Mouse (Mus musculus) ES-E14 (cell line): Measurements from ENCODE around the gene Fam111a.

Experiments used
- CHD2 ChIP-seq: IDR thresholded peaks from 2 replicates; pipeline ENCODE4 v1.6.1; 2014; ENCODE audit warnings: mild to moderate bottlenecking, low read depth, low read length, inconsistent platforms
- HCFC1 ChIP-seq: IDR thresholded peaks from 2 replicates; pipeline ENCODE4 v1.6.1; 2012; ENCODE audit warnings: low read length, inconsistent platforms, borderline replicate concordance; ENCODE audit not compliant: insufficient read depth
- MAFK ChIP-seq: IDR thresholded peaks from 2 replicates; pipeline ENCODE4 v1.6.1; 2014; ENCODE audit warnings: mild to moderate bottlenecking, low read depth, low read length, inconsistent platforms; ENCODE audit not compliant: insufficient read depth
- ZC3H11A ChIP-seq: IDR thresholded peaks from 2 replicates; pipeline ENCODE4 v1.6.1; 2012; ENCODE audit warnings: low read depth, mild to moderate bottlenecking, inconsistent platforms, low read length, borderline replicate concordance
- ZNF384 ChIP-seq: IDR thresholded peaks from 2 replicates; pipeline ENCODE4 v1.6.1; 2012; ENCODE audit warnings: low read depth, low read length, inconsistent platforms

DNA sequence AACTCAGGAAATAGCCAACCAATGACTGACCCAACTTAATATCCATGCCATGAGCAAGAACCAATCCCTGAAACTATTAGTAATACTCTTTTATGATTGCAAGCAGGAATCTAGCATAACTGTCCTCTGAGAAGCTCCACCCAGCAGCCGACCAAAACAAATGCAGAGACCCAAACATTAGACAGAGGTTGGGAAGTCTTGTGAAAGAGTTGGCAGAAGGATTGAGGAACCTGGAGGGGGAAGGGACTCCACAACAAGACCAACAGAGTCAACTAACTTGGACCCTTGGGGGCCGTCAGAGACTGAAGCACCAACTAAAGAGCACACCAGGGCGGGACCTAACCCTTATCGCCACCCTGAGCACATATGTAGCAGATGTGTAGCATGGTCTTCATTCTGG lies 12.7 kb downstream of the Fam111a start:
- TF ChIP-seq CHD2 (no peak), HCFC1 (no peak), MAFK (no peak), ZC3H11A (no peak), ZNF384 (no peak)
